Mouse (Mus musculus) ES-E14 (cell line): Measurements from ENCODE around the gene Wdr5. TPM values are rescaled to one million over a fixed set of nuclear protein-coding genes. Genes with fewer than 3 reads are reported as not detected.

ENCODE experiments used
- DNase-seq: peaks from one replicate; pipeline ENCODE4 v3.0.0-alpha.2; 2013; ENCODE audit warnings: low read depth, low spot score
- H3K27ac ChIP-seq: 2 replicates; pipeline ENCODE4 v1.5.1; 2012; ENCODE audit warnings: low read depth, mild to moderate bottlenecking, low read length, moderate library complexity, mixed read lengths; ENCODE audit not compliant: poor library complexity, insufficient read depth, severe bottlenecking
- H3K36me3 ChIP-seq: 2 replicates; pipeline ENCODE4 v1.6.1; 2012; ENCODE audit warnings: mild to moderate bottlenecking, low read length, moderate library complexity, mixed read lengths; ENCODE audit not compliant: control insufficient read depth, poor library complexity, insufficient read depth, severe bottlenecking
- H3K4me1 ChIP-seq, 2 experiments: fragments of 150-350 bp in 1 of 2; sonication (generic) in 1 of 2; 2 replicates each; pipeline ENCODE4 v1.6.1; 2012; ENCODE audit warnings: low read length in 2 of 2, mild to moderate bottlenecking in 1 of 2, mixed read lengths in 1 of 2; ENCODE audit not compliant: control insufficient read depth in 2 of 2, insufficient read depth in 2 of 2, poor library complexity in 1 of 2
- H3K4me3 ChIP-seq, 2 experiments: fragments of 150-350 bp in 1 of 2; sonication (generic) in 1 of 2; 2 replicates each; pipeline ENCODE4 v1.5.1; 2012; ENCODE audit warnings: low read length in 2 of 2, low read depth in 1 of 2, mild to moderate bottlenecking in 1 of 2, mixed read lengths in 1 of 2; ENCODE audit not compliant: insufficient read depth in 1 of 2, poor library complexity in 1 of 2, severe bottlenecking in 1 of 2
- H3K9ac ChIP-seq: 2 replicates; pipeline ENCODE4 v1.6.1; 2012; ENCODE audit warnings: low read depth, mild to moderate bottlenecking, low read length, mixed read lengths; ENCODE audit not compliant: poor library complexity, insufficient read depth, severe bottlenecking
- H3K9me3 ChIP-seq: fragments of 150-350 bp; sonication (generic); 2 replicates; pipeline ENCODE4 v1.6.1; 2012; ENCODE audit warnings: low read depth, mild to moderate bottlenecking, low read length; ENCODE audit not compliant: control insufficient read depth, insufficient read depth
- CHD2 ChIP-seq: IDR thresholded peaks from 2 replicates; pipeline ENCODE4 v1.6.1; 2014; ENCODE audit warnings: mild to moderate bottlenecking, low read depth, low read length, inconsistent platforms
- HCFC1 ChIP-seq: IDR thresholded peaks from 2 replicates; pipeline ENCODE4 v1.6.1; 2012; ENCODE audit warnings: low read length, inconsistent platforms, borderline replicate concordance; ENCODE audit not compliant: insufficient read depth
- MAFK ChIP-seq: IDR thresholded peaks from 2 replicates; pipeline ENCODE4 v1.6.1; 2014; ENCODE audit warnings: mild to moderate bottlenecking, low read depth, low read length, inconsistent platforms; ENCODE audit not compliant: insufficient read depth
- ZC3H11A ChIP-seq: IDR thresholded peaks from 2 replicates; pipeline ENCODE4 v1.6.1; 2012; ENCODE audit warnings: low read depth, mild to moderate bottlenecking, inconsistent platforms, low read length, borderline replicate concordance
- ZNF384 ChIP-seq: IDR thresholded peaks from 2 replicates; pipeline ENCODE4 v1.6.1; 2012; ENCODE audit warnings: low read depth, low read length, inconsistent platforms
- in situ Hi-C, 2 experiments: fragments of 600-800 bp; cut with MboI; formaldehyde crosslinking; loops; one replicate each; pipeline ENCODE4 v1.15.1; 2025; ENCODE audit warnings: low sequenced_read_pairs in 2 of 2, inconsistent platforms in 1 of 2; ENCODE audit not compliant: unreplicated experiment in 2 of 2
- total RNA-seq: library from RNA; depleted of rRNA; stranded (reverse); fragments of 300-350 nt; gene quantifications from 2 replicates; pipeline ENCODE4 v1.2.3, GENCODE M21; 2012

The Wdr5 gene
- total RNA-seq, 1 experiment, result 106 TPM

- Histone ChIP-seq H3K27ac (no peak overlapping the region), H3K9ac (no peak overlapping the region), H3K4me3 (no peak overlapping the region), H3K9me3 (no peaks in the 10 kb centered on the region), H3K36me3 (no peaks in the 10 kb centered on the region), H3K4me1 (peaks cover 10 to 18% of the 10 kb centered on the region in 2 experiments; a peak in 3 of 4 replicates)
- TF ChIP-seq HCFC1, result 0 out of 2 replicates have a peak, but pooled peaks have one; percentile 3
- no peak for TF ChIP-seq ZNF384
- no peak for DNase-seq
- in situ Hi-C loops, result no loop called here
Observed at GRCm38 (mm10) chr2:27573628-27573966, 58.6 kb downstream of the Wdr5 start.

- Histone ChIP-seq H3K36me3 (no peaks in the 10 kb centered on the region), H3K4me3 (no peak overlapping the region), H3K4me1 (peaks cover 9 to 14% of the 10 kb centered on the region in 2 experiments; a peak in 3 of 4 replicates), H3K9me3 (no peaks in the 10 kb centered on the region), H3K27ac (no peak overlapping the region), H3K9ac (no peak overlapping the region)
- no peak for DNase-seq
- TF ChIP-seq HCFC1, result no peak
- no peak for TF ChIP-seq CHD2
- no peak for TF ChIP-seq ZNF384
- TF ChIP-seq ZC3H11A, result no peak
- no peak for TF ChIP-seq MAFK
- in situ Hi-C loops, result no loop called here
Observed at GRCm38 (mm10) chr2:27576416-27576815, 61.5 kb downstream of the Wdr5 start.

GRCm38 (mm10) chr2:27578552-27578951 is 63.6 kb downstream of the Wdr5 start:
- Histone ChIP-seq H3K9ac (no peak overlapping the region), H3K36me3 (no peaks in the 10 kb centered on the region), H3K27ac (no peak overlapping the region), H3K4me3 (no peak overlapping the region), H3K4me1 (peaks cover under 1 to 1% of the 10 kb centered on the region in 2 experiments; a peak in 1 of 4 replicates), H3K9me3 (no peaks in the 10 kb centered on the region)
- in situ Hi-C loops, result no loop called here
- TF ChIP-seq MAFK, result no peak
- no peak for TF ChIP-seq HCFC1
- no peak for TF ChIP-seq ZNF384
- TF ChIP-seq CHD2, result no peak
- no peak for TF ChIP-seq ZC3H11A
- DNase-seq, result no peak

- Histone ChIP-seq H3K36me3 (no peaks in the 10 kb centered on the region), H3K4me3 (no peak overlapping the region), H3K9me3 (no peaks in the 10 kb centered on the region), H3K27ac (no peak overlapping the region), H3K9ac (no peak overlapping the region), H3K4me1 (no peaks in the 10 kb centered on the region)
- in situ Hi-C loops, result no loop called here
- TF ChIP-seq HCFC1 (no peak), MAFK (no peak), ZC3H11A (no peak), CHD2 (no peak), ZNF384 (no peak)
- DNase-seq, result no peak
Observed at GRCm38 (mm10) chr2:27582112-27582511, 67.2 kb downstream of the Wdr5 start.

- TF ChIP-seq ZC3H11A (no peak), HCFC1 (no peak)
- Histone ChIP-seq H3K9ac (no peak overlapping the region), H3K27ac (no peak overlapping the region), H3K4me3 (no peak overlapping the region), H3K4me1 (no peaks in the 10 kb centered on the region), H3K9me3 (no peaks in the 10 kb centered on the region), H3K36me3 (no peaks in the 10 kb centered on the region)
- no peak for DNase-seq
- in situ Hi-C loops, result no loop called here
Observed at GRCm38 (mm10) chr2:27583019-27583418, 68.1 kb downstream of the Wdr5 start.
